Mouse (Mus musculus) midbrain, embryonic 16.5 days (tissue): Measurements from ENCODE around the gene Olfr503. TPM values are rescaled to one million over a fixed set of nuclear protein-coding genes. Genes with fewer than 3 reads are reported as not detected.
"Not testable (repeated sequence)": the region's sequence is repeated elsewhere in the genome, so short reads cannot be mapped to it uniquely, and the experiment has no call there.

Experiments
- ATAC-seq: fragments of 200-750 bp; cut with Nextera tagmentation; 2 replicates; pipeline ENCODE4 v1.8.0; 2017; ENCODE audit warnings: moderate TSS enrichment
- H3K27ac ChIP-seq: fragments of 300-500 bp; sonication (generic); 2 replicates; pipeline ENCODE4 v1.5.1; 2014; ENCODE audit warnings: mild to moderate bottlenecking, low read length, mixed read lengths
- H3K27me3 ChIP-seq: fragments of 300-500 bp; sonication (generic); 2 replicates; pipeline ENCODE4 v1.6.1; 2014; ENCODE audit warnings: low read depth, low read length, mixed read lengths; ENCODE audit not compliant: control insufficient read depth, insufficient read depth
- H3K36me3 ChIP-seq: fragments of 300-500 bp; sonication (generic); 2 replicates; pipeline ENCODE4 v1.6.1; 2014; ENCODE audit warnings: mild to moderate bottlenecking, low read length, moderate library complexity, mixed read lengths; ENCODE audit not compliant: control insufficient read depth, insufficient read depth
- H3K4me1 ChIP-seq: fragments of 300-500 bp; sonication (generic); 2 replicates; pipeline ENCODE4 v1.6.1; 2014; ENCODE audit warnings: mild to moderate bottlenecking, low read length, mixed read lengths; ENCODE audit not compliant: control insufficient read depth, insufficient read depth
- H3K4me2 ChIP-seq: fragments of 300-500 bp; sonication (generic); 2 replicates; pipeline ENCODE4 v1.6.1; 2014; ENCODE audit warnings: mild to moderate bottlenecking, low read length, mixed read lengths
- H3K4me3 ChIP-seq: fragments of 300-500 bp; sonication (generic); 2 replicates; pipeline ENCODE4 v1.5.1; 2014; ENCODE audit warnings: low read depth, mild to moderate bottlenecking, low read length, moderate library complexity, mixed read lengths
- H3K9ac ChIP-seq: fragments of 300-500 bp; sonication (generic); 2 replicates; pipeline ENCODE4 v1.6.1; 2014; ENCODE audit warnings: low read depth, low read length, mixed read lengths
- H3K9me3 ChIP-seq: fragments of 300-500 bp; sonication (generic); replicated peaks from 2 replicates; pipeline ENCODE4 v1.6.1; 2014; ENCODE audit warnings: mild to moderate bottlenecking, low read length, mixed read lengths; ENCODE audit not compliant: control insufficient read depth, poor library complexity, severe bottlenecking
- WGBS: fragments of 180-500 bp; shearing (Covaris S2); extraction: QIAGEN DNeasy Blood & Tissue Kit; methylation state at CpG from one replicate; pipeline ENCODE4 v1.1.7; 2014; 5-methylcytosine and 5-hydroxymethylcytosine counted together
- polyA plus RNA-seq: library from polyadenylated mRNA; unstranded; fragments of >200 nt; fragmentation: Nextera tagmentation; extraction: Ambion mirVana; gene quantifications from 2 replicates; pipeline ENCODE4 v1.2.1, GENCODE M21; 2015

The Olfr503 gene
- not detected in 2 replicates for polyA plus RNA-seq

GRCm38 (mm10) chr7:108544227-108544626 lies at the start of gene Olfr503:
Olfr503 (plus strand) TSS chr7:108544527.
- not testable (repeated sequence) for H3K4me3 ChIP-seq, H3K9me3 ChIP-seq, H3K27ac ChIP-seq, H3K4me2 ChIP-seq, H3K4me1 ChIP-seq, H3K36me3 ChIP-seq, H3K9ac ChIP-seq, ATAC-seq, H3K27me3 ChIP-seq
- WGBS = 66% methylated on average over 1 of the region's 1 CpGs

GRCm38 (mm10) chr7:108524965-108525364 lies 19.4 kb upstream of the Olfr503 start, which contains the start of gene Olfr502:
Olfr502 (minus strand) TSS chr7:108525065.
- no peak within 1 kb of the TSS for H3K4me3 ChIP-seq
- no peaks in the 10 kb centered on the region for H3K27me3 ChIP-seq
- no peaks in the 10 kb centered on the region; the same call in 1 of the 2 replicates for H3K9me3 ChIP-seq
- H3K4me2 ChIP-seq = no peak within 1 kb of the TSS
- no peak for ATAC-seq
- H3K27ac ChIP-seq = no peak within 1 kb of the TSS
- no peaks in the 10 kb centered on the region for H3K36me3 ChIP-seq
- no peak within 1 kb of the TSS for H3K9ac ChIP-seq
- WGBS = 90% methylated on average over 1 of the region's 1 CpGs
- no peaks in the 10 kb centered on the region for H3K4me1 ChIP-seq

- Histone ChIP-seq H3K9ac (no peak overlapping the region), H3K4me2 (no peak overlapping the region), H3K27ac (no peak overlapping the region), H3K36me3 (no peaks in the 10 kb centered on the region), H3K9me3 (no peaks in the 10 kb centered on the region), H3K4me1 (no peaks in the 10 kb centered on the region), H3K4me3 (no peak overlapping the region), H3K27me3 (no peaks in the 10 kb centered on the region)
- WGBS = 88% methylated on average over 13 of the region's 13 CpGs
- ATAC-seq = no peak
Observed at GRCm38 (mm10) chr7:108542416-108542815, 1.9 kb upstream of the Olfr503 start.

- H3K27me3 ChIP-seq = no peaks in the 10 kb centered on the region
- H3K4me2 ChIP-seq = no peak within 1 kb of the TSS
- 80% methylated on average over 1 of the region's 1 CpGs for WGBS
- no peak within 1 kb of the TSS for H3K4me3 ChIP-seq
- no peaks in the 10 kb centered on the region for H3K9me3 ChIP-seq
- ATAC-seq = no peak
- no peaks in the 10 kb centered on the region for H3K4me1 ChIP-seq
- no peak within 1 kb of the TSS for H3K9ac ChIP-seq
- H3K36me3 ChIP-seq = no peaks in the 10 kb centered on the region
- H3K27ac ChIP-seq = no peak within 1 kb of the TSS
Observed at GRCm38 (mm10) chr7:108565693-108566092, 21.4 kb downstream of the Olfr503 start, which contains the start of gene Olfr504. Olfr504 (minus strand) TSS chr7:108565793.

- H3K4me1 ChIP-seq = no peaks in the 10 kb centered on the region
- H3K9me3 ChIP-seq = no peaks in the 10 kb centered on the region
- no peak overlapping the region for H3K27ac ChIP-seq
- H3K4me2 ChIP-seq = no peak overlapping the region
- H3K36me3 ChIP-seq = no peaks in the 10 kb centered on the region
- WGBS = 100% methylated on average over 1 of the region's 1 CpGs
- H3K27me3 ChIP-seq = no peaks in the 10 kb centered on the region
- no peak for ATAC-seq
- H3K4me3 ChIP-seq = no peak overlapping the region
- no peak overlapping the region for H3K9ac ChIP-seq
Observed at GRCm38 (mm10) chr7:108589797-108590196, 45.5 kb downstream of the Olfr503 start.

Other genes with a start within 250 kb of the Olfr503 start
- gene Olfr491, start 231.1 kb upstream of the Olfr503 start, polyA plus RNA-seq = not detected in 2 replicates
- gene Olfr492, start 220.9 kb upstream of the Olfr503 start, polyA plus RNA-seq = not detected in 2 replicates
- not detected in 2 replicates for gene Olfr493, start 197.5 kb upstream of the Olfr503 start, polyA plus RNA-seq
- not detected in 2 replicates for gene Olfr494, start 179.2 kb upstream of the Olfr503 start, polyA plus RNA-seq
- gene Olfr495, start 151.4 kb upstream of the Olfr503 start, polyA plus RNA-seq = not detected in 2 replicates
- not detected in 2 replicates for gene Olfr497, start 124.1 kb upstream of the Olfr503 start, polyA plus RNA-seq
- not detected in 2 replicates for gene Olfr498, start 79.2 kb upstream of the Olfr503 start, polyA plus RNA-seq
- not detected in 2 replicates for gene Olfr502, start 19.5 kb upstream of the Olfr503 start, polyA plus RNA-seq
- gene Olfr504, start 21.3 kb downstream of the Olfr503 start, polyA plus RNA-seq = not detected in 2 replicates
- not detected in 2 replicates for gene Olfr506, start 66.3 kb downstream of the Olfr503 start, polyA plus RNA-seq
- gene Olfr507, start 77.3 kb downstream of the Olfr503 start, polyA plus RNA-seq = not detected in 2 replicates
- not detected in 2 replicates for gene Olfr508, start 85.5 kb downstream of the Olfr503 start, polyA plus RNA-seq
- gene Olfr509, start 107.4 kb downstream of the Olfr503 start, polyA plus RNA-seq = not detected in 2 replicates
- not detected in 2 replicates for gene Olfr510, start 121.9 kb downstream of the Olfr503 start, polyA plus RNA-seq
- not detected in 2 replicates for gene Olfr512, start 168.8 kb downstream of the Olfr503 start, polyA plus RNA-seq
- not detected in 2 replicates for gene Olfr513, start 206.4 kb downstream of the Olfr503 start, polyA plus RNA-seq